Mouse (Mus musculus): ENCODE measurements around the gene Plppr4. TPM values are rescaled to one million over a fixed set of nuclear protein-coding genes. Genes with fewer than 3 reads are reported as not detected.

Plppr4 gene
- not detected for polyA plus RNA-seq (2017; shearing (Covaris generic))

GRCm38 (mm10) chr3:117360528-117360927 lies at the start of gene Plppr4:
TSS of gene Plppr4 (minus strand) at chr3:117360876.

Other genes with a start within 250 kb of the Plppr4 start
- gene Plppr5, start 214.0 kb upstream of the Plppr4 start, polyA plus RNA-seq (2017; shearing (Covaris generic)), result not detected

Data from inflammation-experienced regulatory T-cells, adult 16 weeks (primary cell).